Comparison of ENCODE assay signal across 19 mouse cellular contexts in the genomic region with DNA sequence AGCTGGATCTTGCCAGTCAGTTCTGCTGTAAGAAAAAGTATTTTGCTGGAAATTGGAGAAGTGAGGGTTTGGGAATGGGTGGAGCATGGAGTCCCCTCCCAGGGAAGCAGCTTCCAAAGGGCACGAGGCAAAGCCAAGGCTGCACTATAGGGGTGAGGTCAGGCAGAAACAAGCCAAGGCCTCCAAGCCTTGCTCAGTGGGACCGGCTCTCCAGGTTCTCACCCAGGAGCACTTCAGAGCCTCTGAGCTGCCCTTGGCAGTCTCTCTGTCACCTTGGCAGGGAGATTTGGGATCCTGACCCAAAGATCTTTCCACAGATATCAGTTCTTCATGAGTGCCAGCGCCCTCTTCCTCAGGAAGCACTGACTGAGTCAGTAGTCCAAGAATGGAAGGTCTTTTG.
DNase-seq lines count a peak whose midpoint lies in the region; ATAC-seq and TF ChIP-seq lines count a peak whose summit lies in the region.
"Had no signal": no experiment of that assay in that cellular context is flagged by ENCODE, and none has a peak within 500 bp of the region (broad histone marks: within the 10 kb centered on the region; RNA-seq: fewer than 3 reads in every experiment).

No protein-coding gene starts in this region.

- 23% methylated on average over 3 of the region's 3 CpGs for WGBS in liver, adult 2 months
- 70% methylated on average over 3 of the region's 3 CpGs for WGBS in liver, embryonic 11.5 days
- 60% methylated on average over 3 of the region's 3 CpGs for WGBS in lung, postnatal 0 days
- WGBS in forebrain, embryonic 11.5 days: 79% methylated on average over 3 of the region's 3 CpGs

- H3K36me3 ChIP-seq in liver, adult 2 months (ENCODE audit: control insufficient read depth, insufficient read depth, low read length): no peaks in the 10 kb centered on the region
- H3K36me3 ChIP-seq in liver, embryonic 11.5 days (ENCODE audit: control insufficient read depth, insufficient read depth, low read length): no peaks in the 10 kb centered on the region
- no peaks in the 10 kb centered on the region for H3K36me3 ChIP-seq in lung, postnatal 0 days (ENCODE audit: insufficient read depth, low read length)
- no peaks in the 10 kb centered on the region for H3K36me3 ChIP-seq in forebrain, embryonic 11.5 days (ENCODE audit: control insufficient read depth, insufficient read depth, low read length)
- H3K36me3 ChIP-seq: forebrain, embryonic 15.5 days; heart, embryonic 13.5 days; hindbrain, embryonic 15.5 days; limb, embryonic 15.5 days; midbrain, embryonic 10.5 days; neural tube, embryonic 13.5 days had no signal

- no peak overlapping the region for H3K4me2 ChIP-seq in liver, embryonic 11.5 days
- no peak overlapping the region for H3K4me2 ChIP-seq in lung, postnatal 0 days (replicated peaks; ENCODE audit: low read depth, low read length)
- H3K4me2 ChIP-seq in forebrain, embryonic 11.5 days (ENCODE audit: low read depth, low read length, severe bottlenecking): no peak overlapping the region
- H3K4me2 ChIP-seq: forebrain, embryonic 15.5 days; heart, embryonic 13.5 days; hindbrain, embryonic 15.5 days; limb, embryonic 15.5 days; neural tube, embryonic 13.5 days had no signal

- TF ChIP-seq CTCF in liver, adult 2 months (IDR thresholded peaks at IDR 0.05; ENCODE audit: low read depth, low read length): no peak
- no peak for TF ChIP-seq CTCF in lung, postnatal 0 days (IDR thresholded peaks at IDR 0.05)

- H3K27me3 ChIP-seq in liver, adult 2 months (ENCODE audit: control insufficient read depth, insufficient read depth, low read length): no peaks in the 10 kb centered on the region; the same call in 1 of the 2 replicates
- peaks cover 10% of the 10 kb centered on the region for H3K27me3 ChIP-seq in liver, embryonic 11.5 days (replicated peaks; ENCODE audit: control insufficient read depth, insufficient read depth, low read length)
- H3K27me3 ChIP-seq in lung, postnatal 0 days (replicated peaks; ENCODE audit: insufficient read depth, low read length): no peaks in the 10 kb centered on the region
- H3K27me3 ChIP-seq in forebrain, embryonic 11.5 days (ENCODE audit: control insufficient read depth, insufficient read depth, low read length): no peaks in the 10 kb centered on the region
- H3K27me3 ChIP-seq: forebrain, embryonic 15.5 days; hindbrain, embryonic 15.5 days; limb, embryonic 15.5 days; neural tube, embryonic 13.5 days had no signal

- H3K4me3 ChIP-seq in liver, adult 2 months (ENCODE audit: insufficient read depth, low read depth, low read length): no peak overlapping the region
- no peak overlapping the region for H3K4me3 ChIP-seq in liver, embryonic 11.5 days (ENCODE audit: low read depth, low read length)
- no peak overlapping the region for H3K4me3 ChIP-seq in lung, postnatal 0 days (ENCODE audit: low read depth, low read length)
- no peak overlapping the region for H3K4me3 ChIP-seq in forebrain, embryonic 11.5 days (ENCODE audit: low read depth, low read length)
- H3K4me3 ChIP-seq: forebrain, embryonic 15.5 days; heart, embryonic 13.5 days; hindbrain, embryonic 15.5 days; limb, embryonic 15.5 days; midbrain, embryonic 10.5 days; neural tube, embryonic 13.5 days had no signal

- no peaks in the 10 kb centered on the region for H3K79me2 ChIP-seq in liver, adult 2 months (ENCODE audit: control insufficient read depth, insufficient read depth, low read length)

- H3K4me1 ChIP-seq in liver, adult 2 months (ENCODE audit: control insufficient read depth, insufficient read depth, low read length): peaks cover 5% of the 10 kb centered on the region
- peaks cover 15% of the 10 kb centered on the region for H3K4me1 ChIP-seq in liver, embryonic 11.5 days (replicated peaks; ENCODE audit: control insufficient read depth, insufficient read depth, low read length)
- no peaks in the 10 kb centered on the region for H3K4me1 ChIP-seq in lung, postnatal 0 days (ENCODE audit: insufficient read depth, low read depth, low read length)
- peaks cover 8% of the 10 kb centered on the region for H3K4me1 ChIP-seq in forebrain, embryonic 11.5 days (replicated peaks; ENCODE audit: control insufficient read depth, insufficient read depth, low read length)
- H3K4me1 ChIP-seq: forebrain, embryonic 15.5 days; hindbrain, embryonic 15.5 days had no signal

- no peak overlapping the region for H3K9ac ChIP-seq in liver, adult 2 months (ENCODE audit: low read depth, low read length)
- no peak overlapping the region for H3K9ac ChIP-seq in liver, embryonic 11.5 days (ENCODE audit: low read depth, low read length)
- no peak overlapping the region for H3K9ac ChIP-seq in lung, postnatal 0 days (replicated peaks; ENCODE audit: low read depth)
- no peak overlapping the region for H3K9ac ChIP-seq in forebrain, embryonic 11.5 days (ENCODE audit: low read length)
- H3K9ac ChIP-seq: forebrain, embryonic 15.5 days; heart, embryonic 13.5 days; hindbrain, embryonic 15.5 days; limb, embryonic 15.5 days; neural tube, embryonic 13.5 days had no signal

- no peak for ATAC-seq in liver, embryonic 11.5 days (replicated peaks; ENCODE audit: low FRiP score)
- ATAC-seq in lung, postnatal 0 days: no peak
- no peak for ATAC-seq in forebrain, embryonic 11.5 days (replicated peaks; ENCODE audit: low FRiP score)
- ATAC-seq: forebrain, embryonic 15.5 days; intestine, postnatal 0 days had no signal

- TF ChIP-seq POLR2A in liver, adult 2 months (IDR thresholded peaks at IDR 0.05; ENCODE audit: extremely low read depth, insufficient read depth, low read length): no peak

- peak; percentile 86 for DNase-seq in liver, adult 2 months (ENCODE audit: extremely low read depth, low read depth, low spot score)
- no peak for DNase-seq in liver, embryonic 11.5 days (ENCODE audit: low spot score)
- DNase-seq in adrenal gland, adult 2 months: peak; percentile 81
- peak; percentile 54 for DNase-seq in fibroblast of lung, adult 2 months (ENCODE audit: low read depth)
- no peak for DNase-seq in retina, postnatal 1 day
- no peak for DNase-seq in lung, postnatal 0 days (ENCODE audit: low spot score)
- DNase-seq in forebrain, embryonic 11.5 days (ENCODE audit: low spot score): no peak
- DNase-seq: cerebellum, postnatal 25 days; heart, postnatal 36 days; lung, postnatal 36 days; right cerebral cortex, postnatal 4 days; thymus, adult 18-20 months had no signal

- H3K27ac ChIP-seq in liver, adult 2 months (replicated peaks; ENCODE audit: insufficient read depth, low read depth, low read length): no peak overlapping the region
- no peak overlapping the region for H3K27ac ChIP-seq in liver, embryonic 11.5 days (ENCODE audit: low read depth, low read length)
- no peak overlapping the region for H3K27ac ChIP-seq in lung, postnatal 0 days (ENCODE audit: low read length)
- no peak overlapping the region for H3K27ac ChIP-seq in forebrain, embryonic 11.5 days (ENCODE audit: low read depth, low read length)
- H3K27ac ChIP-seq: forebrain, embryonic 15.5 days; heart, embryonic 13.5 days; hindbrain, embryonic 15.5 days; limb, embryonic 15.5 days; midbrain, embryonic 10.5 days; neural tube, embryonic 13.5 days had no signal

- H3K9me3 ChIP-seq in liver, embryonic 11.5 days (ENCODE audit: control insufficient read depth, low read length): no peaks in the 10 kb centered on the region
- H3K9me3 ChIP-seq in lung, postnatal 0 days (ENCODE audit: low read length): no peaks in the 10 kb centered on the region
- H3K9me3 ChIP-seq in forebrain, embryonic 11.5 days (ENCODE audit: control insufficient read depth, low read length): no peaks in the 10 kb centered on the region
- H3K9me3 ChIP-seq: forebrain, embryonic 15.5 days; heart, embryonic 13.5 days; hindbrain, embryonic 15.5 days; limb, embryonic 15.5 days; midbrain, embryonic 10.5 days; neural tube, embryonic 13.5 days had no signal

- TF ChIP-seq EP300 in lung, postnatal 0 days (IDR thresholded peaks at IDR 0.05): no peak

Comparison
In these comparisons a context has a peak if more than half of its experiments do, and no peak if none do; other contexts are left out.
1. DNase-seq: peak in liver, adult 2 months (single experiment), adrenal gland, adult 2 months (single experiment) and fibroblast of lung, adult 2 months (single experiment); none in liver, embryonic 11.5 days (single experiment), retina, postnatal 1 day (single experiment), lung, postnatal 0 days (single experiment) and forebrain, embryonic 11.5 days (single experiment).